Mouse (Mus musculus): Measurements from ENCODE around the gene Foxl1.

The Foxl1 gene

DNA sequence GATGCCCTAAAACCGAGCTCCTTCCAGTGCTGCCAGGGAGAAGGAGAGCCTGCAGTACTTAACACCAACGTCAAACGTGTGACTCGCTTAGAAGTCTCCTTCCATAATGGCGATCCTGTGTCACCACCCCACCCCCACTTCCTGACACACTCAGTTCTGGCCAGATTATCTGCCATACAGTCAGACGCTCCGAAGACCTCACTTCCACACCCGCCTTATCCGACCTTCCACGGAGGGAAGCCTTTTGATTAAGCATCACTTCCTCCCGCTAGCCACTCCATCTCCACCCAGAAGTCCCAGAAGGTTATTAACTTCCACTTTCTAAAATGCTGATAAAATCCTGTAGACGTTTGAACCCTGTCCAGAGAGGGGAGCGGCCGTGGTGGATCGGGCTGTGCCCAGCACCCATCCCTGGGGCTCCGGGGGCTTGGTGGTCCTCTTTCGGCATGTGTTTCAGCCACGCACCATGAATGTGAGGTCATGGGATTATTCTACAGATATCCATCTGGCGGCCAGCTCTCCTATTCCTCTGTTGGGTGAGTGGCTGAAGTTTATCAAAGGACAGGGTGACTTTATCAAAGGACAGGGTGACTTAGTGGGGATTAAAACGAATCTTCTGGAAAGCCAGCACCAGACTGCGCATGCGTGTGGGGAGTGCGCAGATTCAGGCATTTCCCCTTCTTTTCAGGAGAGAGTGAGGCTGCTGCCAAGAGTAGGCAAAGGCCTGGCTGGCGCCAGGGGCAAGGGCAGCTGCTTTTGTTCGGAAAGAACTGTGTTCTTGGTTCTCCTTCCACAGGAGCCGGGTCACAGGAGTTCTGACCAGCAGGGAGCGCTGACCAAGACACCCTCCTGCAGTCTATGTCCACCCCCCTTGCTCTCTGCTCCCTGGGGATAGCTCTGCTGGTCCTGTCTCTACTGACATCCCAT lies 43.1 kb downstream of the Foxl1 start:
- ChIA-PET POLR2A (interaction anchor here in 2 of 4 experiments (0.6 to 1.0 kb wide), 2 partner anchors 208 to 423 kb away, joined by 3 read pairs; no protein-coding TSS in a partner anchor), CTCF (interaction anchor here in 1 of 4 experiments (0.6 kb wide), 1 partner anchor 374 kb away, joined by 4 read pairs; no protein-coding TSS in a partner anchor)

DNA sequence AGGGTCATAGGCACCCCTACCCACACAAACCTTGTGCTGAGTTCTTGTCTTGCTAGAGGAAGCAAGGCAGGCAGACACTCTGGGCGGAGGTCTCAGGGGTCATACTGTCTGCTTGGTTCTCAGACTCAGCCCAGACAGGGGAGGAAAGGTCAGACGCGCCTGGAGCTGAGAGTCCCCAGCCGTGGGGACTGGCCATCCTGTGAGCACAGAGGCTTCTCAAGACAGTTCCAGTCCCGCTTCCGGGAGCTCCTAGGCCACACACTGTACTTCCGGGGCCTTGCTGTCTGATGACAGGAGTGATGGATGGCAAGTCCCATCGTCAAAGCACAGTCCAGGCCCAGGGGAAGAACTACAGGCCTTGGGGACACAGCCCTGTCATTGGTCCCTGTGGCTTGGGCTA lies 44.8 kb downstream of the Foxl1 start:
- CTCF ChIA-PET = no interaction called here
- POLR2A ChIA-PET = no interaction called here

DNA sequence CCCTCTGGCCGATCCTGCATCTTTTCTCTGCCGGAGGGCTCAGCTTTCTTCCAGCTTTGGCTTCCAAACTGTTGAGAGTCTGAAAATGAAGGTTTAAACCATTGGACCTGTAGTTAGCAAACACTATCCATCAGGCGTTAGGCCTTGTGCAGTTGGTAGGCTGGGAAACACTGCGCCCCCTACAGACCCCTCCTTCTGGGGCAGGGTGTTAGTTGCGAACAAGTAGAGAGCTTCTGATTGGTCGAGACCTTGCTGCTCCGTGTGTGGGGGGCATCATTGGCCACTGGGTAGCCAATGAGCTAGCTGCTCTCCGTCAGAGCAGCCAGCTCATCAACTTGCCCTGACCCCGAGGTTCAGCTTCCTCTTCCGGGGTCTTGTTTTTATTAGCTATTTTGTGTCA lies 46.4 kb downstream of the Foxl1 start:
- ChIA-PET POLR2A (interaction anchor here in 1 of 4 experiments (1.0 kb wide), 1 partner anchor 97 kb away, joined by 3 read pairs; no protein-coding TSS in a partner anchor), CTCF (interaction anchor here (0.5 to 1.5 kb wide), 28 partner anchors 10 to 555 kb away, joined by 3 to 6 read pairs (median 3); no protein-coding TSS in a partner anchor)

DNA sequence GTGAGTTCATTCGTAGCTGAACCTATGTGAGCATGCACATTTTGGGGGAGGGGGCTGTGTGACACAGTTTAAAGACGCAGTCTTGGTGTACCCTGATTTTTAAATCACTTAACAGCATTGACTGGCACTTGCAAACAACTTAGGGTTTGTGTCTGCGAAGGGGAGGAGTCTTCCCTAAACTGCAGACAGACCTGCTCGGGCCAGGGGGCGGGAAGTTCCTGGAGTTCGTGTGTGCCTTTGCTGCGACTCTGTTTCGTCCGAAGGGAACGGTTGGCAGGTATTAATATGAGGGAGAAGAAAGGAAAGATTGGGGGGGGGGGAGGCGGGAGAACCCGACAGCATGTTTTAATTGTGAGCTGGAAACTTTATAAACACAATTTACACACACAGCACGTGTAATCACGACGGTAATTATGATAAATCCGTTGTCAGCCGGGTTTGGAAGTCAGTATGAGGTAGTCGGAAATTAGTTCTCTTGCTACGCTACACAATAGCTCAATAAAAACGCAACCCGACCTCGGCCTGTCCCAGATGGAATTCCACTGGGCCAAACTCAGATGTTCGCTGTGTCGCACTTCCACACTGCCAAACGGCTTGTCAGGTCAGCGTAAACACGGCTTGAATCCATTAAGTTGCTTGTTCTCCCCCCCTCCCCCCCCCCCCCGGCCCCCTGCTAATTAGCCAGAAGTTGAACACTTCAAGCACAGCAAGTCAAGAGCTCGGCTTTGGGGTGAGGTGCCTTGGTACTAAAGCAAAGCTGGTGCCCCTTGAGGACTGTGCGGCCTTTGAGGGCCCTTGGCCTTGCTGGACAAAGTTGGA lies 47.2 kb downstream of the Foxl1 start:
- CTCF ChIA-PET = interaction anchor here (0.5 to 1.5 kb wide), 31 partner anchors 9 to 432 kb away, joined by 3 to 8 read pairs (median 3); no protein-coding TSS in a partner anchor
- POLR2A ChIA-PET = interaction anchor here in 3 of 4 experiments (0.7 to 1.0 kb wide), 3 partner anchors 12 to 96 kb away, joined by 3 to 4 read pairs (median 3); no protein-coding TSS in a partner anchor

DNA sequence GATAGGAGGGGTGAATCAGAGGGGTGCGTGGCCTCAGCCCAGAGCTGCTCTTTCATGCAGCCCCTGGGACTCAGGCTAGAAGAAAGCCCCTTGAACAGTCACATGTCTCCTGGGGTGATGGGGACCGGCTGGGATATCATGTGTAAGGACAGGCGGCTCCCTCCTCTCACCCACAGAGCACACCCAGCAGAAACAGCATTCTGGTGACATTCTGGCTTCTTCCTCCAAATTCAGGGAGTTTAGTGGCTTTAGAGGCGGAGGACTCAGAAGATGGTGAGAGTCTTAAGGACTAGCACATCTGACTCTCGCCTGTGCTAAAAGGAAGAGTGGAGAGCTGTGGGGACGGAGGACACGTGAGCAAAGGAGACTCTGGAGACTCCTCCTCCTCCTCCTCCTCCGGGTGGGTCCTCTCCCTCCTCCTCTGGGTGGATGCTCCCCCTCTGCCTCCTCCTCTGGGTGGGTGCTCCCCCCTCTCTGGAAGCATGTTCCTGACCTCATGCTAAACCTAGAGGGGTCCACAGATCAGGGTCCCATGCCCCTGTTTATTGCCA lies 47.9 kb downstream of the Foxl1 start:
- POLR2A ChIA-PET = interaction anchor here in 1 of 4 experiments (0.9 kb wide), 1 partner anchor 12 kb away, joined by 3 read pairs; no protein-coding TSS in a partner anchor
- CTCF ChIA-PET = interaction anchor here in 1 of 4 experiments (0.7 to 1.1 kb wide), 2 partner anchors 71 to 432 kb away, joined by 3 read pairs; no protein-coding TSS in a partner anchor

DNA sequence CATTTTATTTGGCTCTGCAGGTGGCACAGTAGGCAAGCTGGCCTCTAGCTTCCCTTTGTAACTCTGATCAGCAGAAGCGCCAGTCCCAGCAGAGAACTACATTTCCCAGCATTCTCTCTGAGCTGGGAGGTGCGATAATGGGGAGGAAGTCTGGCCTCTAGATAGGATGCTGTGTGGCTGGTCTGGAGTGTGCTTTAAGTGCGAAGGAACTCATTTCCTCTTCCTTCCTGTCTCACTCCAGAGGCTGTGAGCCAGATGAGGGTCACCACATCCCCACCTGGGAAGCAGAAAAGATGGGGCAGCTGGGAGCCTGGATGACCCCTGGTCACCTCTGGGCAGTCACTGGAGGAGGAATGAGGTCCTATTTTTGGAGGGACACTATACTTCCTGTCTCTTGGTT lies 48.6 kb downstream of the Foxl1 start:
- ChIA-PET CTCF (interaction anchor here in 1 of 4 experiments (1.1 kb wide), 1 partner anchor 72 kb away, joined by 3 read pairs; no protein-coding TSS in a partner anchor), POLR2A (interaction anchor here in 1 of 4 experiments (0.6 kb wide), 1 partner anchor 14 kb away, joined by 17 read pairs; no protein-coding TSS in a partner anchor)

Data from embryonic stem cell, embryonic (primary cell).